Mouse (Mus musculus) 3T3-L1 (cell line): Measurements from ENCODE around the gene Sptan1.
A peak's percentile ranks its signal among the peaks of the same experiment; 100 is the strongest.
"Not testable (repeated sequence)": the region's sequence is repeated elsewhere in the genome, so short reads cannot be mapped to it uniquely, and the experiment has no call there.

Experiments used
- DNase-seq: peaks from one replicate; pipeline ENCODE4 v3.0.0-alpha.2; 2015; ENCODE audit warnings: low read depth, low spot score

The Sptan1 gene

DNA sequence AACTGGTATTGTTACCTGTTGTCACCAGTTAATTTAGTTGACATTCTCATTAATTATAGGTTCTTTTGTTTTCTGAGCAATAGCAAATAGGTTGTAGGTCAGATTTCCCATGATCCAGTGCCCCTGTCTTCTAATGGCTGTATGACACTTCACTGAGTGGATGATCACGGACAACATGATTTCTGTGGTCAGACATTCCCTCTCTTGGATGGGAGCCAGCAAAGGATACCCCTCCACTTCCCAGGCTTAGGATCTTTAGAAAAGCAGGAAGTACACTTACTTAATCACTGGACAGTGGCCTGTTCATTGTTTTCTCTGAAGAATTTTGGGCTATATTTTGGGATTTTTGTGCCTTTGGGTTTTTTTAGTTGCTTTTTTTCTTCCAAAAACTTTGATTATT lies 43.7 kb downstream of the Sptan1 start:
- DNase-seq = no peak

DNA sequence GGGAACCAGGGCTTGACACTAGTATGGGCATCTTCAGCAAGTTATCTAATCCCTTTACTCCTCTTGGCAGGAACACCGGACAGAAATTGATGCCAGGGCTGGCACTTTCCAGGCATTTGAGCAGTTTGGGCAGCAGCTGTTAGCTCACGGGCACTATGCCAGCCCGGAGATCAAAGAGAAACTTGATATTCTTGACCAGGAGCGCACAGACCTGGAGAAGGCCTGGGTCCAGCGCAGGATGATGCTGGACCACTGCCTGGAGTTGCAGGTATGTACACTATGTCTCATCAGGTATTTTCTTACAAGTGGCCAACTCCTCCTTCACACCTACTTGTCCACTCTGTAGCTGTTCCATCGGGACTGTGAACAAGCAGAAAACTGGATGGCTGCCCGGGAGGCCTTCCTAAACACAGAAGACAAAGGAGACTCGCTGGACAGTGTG lies 45.5 kb downstream of the Sptan1 start:
- no peak for DNase-seq

DNA sequence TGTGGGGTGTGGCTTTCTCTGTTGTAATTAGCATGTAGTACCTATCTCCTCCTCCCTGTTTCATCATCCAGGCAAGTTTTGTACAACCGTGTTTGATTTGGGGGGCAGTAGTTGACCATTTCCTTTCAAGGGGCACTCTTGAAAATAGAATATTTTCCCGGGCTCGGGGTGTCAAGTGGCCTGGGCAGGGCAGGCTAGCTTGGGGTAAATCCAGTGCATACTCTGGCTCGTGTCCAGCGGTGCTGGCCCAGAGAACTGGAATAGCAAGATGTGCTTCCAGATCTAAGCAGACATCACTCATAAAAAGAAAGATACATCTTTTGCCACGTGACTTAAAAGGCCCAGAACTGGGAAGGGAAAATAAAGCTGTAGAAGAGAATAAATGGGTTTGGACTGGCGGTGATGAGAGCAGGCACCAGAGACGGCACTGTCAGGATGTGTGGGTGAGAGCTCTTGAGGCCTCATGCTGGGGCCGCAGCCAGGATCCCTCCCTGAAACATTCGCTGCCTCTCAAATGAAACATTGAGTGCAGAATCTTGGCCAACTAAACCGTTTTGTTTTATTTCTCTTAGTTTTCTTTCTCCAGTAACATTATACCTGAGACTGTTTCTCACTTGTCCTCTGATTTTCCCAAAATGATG lies 49.1 kb downstream of the Sptan1 start:
- DNase-seq = no peak

DNA sequence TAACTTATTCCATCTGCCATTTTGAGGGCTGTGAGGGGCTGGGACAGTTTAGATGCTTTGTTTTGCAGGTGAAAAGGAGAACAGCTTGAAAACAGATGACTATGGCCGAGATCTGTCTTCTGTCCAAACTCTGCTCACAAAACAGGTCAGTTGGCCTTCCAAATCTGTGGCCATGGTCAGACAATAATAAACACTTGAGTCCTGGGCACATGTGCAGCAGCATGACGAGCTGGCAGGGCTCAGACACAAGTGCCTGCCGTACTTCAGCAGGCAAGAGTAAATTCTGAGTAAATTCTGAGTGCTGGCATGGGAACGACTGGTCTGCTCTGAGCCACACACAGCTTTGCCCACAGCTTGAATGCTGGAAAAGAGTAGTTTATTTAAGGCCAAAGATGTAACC lies 60.1 kb downstream of the Sptan1 start:
- DNase-seq = no peak

DNA sequence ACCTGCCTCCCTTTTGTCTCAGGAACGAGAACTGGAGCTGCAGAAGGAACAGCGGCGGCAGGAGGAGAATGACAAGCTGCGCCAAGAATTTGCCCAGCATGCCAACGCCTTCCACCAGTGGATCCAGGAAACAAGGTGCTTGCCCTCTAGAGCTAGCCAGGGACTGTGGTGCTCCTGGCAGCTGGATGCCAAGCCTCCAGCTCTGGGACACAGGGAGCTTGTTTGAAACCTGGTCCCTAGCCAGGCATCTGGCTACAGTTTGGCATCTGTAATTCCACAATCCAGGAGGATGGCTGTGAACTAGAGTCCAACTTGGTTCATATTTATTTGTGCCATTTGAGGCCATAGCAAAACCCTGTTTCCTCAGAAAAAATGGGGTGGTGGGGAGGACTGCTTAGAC lies 61.6 kb downstream of the Sptan1 start:
- no peak for DNase-seq

DNA sequence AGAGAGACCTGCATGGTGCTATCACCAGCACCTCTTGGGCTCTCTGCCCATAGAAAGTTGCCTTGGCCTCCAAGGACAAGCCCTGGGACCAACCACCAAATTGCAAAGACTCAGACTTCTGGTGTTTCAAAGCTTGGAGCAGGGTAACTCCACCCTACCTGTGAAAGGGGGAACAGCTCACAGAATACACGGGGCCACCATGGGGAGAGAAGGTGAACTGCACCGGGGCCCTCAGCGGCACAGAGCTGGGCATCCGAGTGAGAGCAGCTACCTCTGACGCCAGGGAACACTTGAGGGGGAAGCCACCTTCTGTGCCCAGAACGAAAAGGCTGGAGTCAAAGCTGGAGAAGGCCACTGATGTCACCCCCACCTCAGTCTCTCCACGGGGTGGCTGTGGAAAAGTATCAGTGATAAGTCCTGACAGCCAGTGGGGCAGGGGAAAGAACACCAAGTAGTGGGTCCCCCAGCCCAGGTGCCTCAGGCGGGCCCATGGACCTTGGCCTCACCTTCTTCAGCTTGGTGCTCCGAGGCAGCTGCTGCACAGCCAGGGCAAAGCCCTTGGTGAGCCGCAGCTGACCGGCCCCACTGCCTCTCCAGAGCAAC lies 67.0 kb downstream of the Sptan1 start:
- peak; percentile 36 for DNase-seq

DNA sequence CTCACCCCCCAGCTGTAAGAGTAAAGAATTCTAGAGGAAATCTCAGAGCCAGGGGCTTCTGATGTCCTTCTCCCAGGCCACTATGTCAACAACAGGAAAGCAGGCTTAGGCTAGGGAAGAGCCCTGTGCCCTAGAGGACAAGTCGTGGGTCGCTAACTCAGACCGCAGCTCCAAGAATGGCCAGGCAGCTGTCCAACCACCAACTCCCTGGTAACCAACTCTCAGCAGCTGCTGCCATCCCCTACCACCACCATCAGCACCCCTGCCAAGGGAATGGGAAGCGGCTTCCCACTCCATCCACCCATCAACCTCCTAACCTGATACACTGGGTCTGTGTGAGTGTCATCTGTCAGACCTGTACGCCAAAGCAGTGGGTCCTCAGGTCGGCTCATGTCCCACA lies 67.6 kb downstream of the Sptan1 start:
- DNase-seq = no peak

DNA sequence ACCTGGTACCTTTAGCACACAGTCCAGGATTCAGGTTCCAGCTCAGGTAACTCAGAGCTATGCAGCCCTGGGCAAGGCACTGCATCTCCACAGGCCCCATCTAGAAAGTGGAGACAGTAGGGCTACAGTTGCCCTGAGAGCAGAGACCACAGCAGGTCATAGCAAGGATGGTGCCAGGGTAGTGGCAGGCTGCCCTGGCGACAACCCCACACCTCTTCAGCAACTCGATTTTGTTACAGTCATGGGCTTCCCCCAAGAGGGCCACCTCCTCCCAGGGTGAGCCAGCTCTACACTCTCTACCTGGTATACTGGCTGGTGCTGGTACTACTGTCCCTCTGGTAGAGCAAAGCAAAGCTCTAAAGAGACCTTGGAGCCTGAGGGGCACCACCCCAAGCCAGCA lies 72.4 kb downstream of the Sptan1 start:
- DNase-seq = no peak

DNA sequence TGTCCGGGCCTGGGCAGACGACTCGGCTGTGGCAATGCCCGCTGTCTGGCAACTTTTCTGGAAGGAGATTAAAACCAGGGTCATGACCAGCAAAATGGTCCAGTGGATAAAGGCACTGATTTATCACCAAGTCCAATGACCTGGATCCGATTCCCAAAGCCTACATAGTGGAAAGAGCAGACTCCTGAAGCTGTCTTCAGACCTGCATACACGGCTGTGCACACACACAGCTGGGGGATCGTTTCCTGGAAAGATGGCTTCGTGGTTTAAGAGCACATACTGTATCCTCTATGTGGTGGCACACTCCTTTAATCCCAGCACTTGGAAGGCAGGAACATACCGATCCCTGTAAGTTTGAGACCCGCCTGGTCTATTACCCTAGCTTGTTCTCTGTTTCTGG lies 73.0 kb downstream of the Sptan1 start:
- DNase-seq = no peak

DNA sequence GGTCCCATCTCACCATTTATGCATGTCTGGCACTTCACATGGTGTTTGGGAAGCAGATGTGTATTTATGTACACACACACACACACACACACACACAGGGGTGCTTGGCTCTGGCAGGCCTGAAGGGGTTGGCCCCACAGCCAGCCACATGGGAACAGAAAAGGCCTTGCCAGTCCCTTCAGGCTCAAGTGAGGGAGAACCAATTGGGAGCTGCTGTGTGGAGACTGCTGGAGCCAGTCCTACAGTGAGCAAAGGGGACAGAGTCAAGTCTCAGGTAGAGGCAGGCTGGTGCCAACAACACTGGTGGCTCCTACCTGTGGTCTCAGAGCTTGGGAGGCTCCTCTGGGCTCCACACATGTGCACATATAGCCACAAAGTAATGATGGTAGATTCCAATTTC lies 74.3 kb downstream of the Sptan1 start:
- no peak for DNase-seq

DNA sequence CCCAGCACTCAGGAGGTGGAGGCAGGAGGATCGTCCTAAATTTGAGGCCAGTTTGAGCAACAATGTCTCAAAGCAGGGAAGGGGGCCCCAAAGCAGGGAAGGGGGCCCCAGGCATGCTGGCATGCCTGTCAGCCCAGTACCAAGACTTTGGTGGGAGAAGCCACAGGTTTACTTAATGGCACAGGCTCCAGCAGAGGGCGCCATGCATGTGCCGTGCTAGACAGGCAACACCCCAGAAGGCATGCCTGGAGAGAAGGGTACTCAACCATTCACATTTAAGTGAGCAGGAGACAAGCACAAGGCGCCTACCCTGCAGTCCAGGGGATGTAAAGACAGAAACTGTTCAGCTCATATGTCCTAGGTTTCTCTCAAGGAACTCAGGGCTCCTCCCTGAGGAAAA lies 77.1 kb downstream of the Sptan1 start:
- peak; percentile 88 for DNase-seq

DNA sequence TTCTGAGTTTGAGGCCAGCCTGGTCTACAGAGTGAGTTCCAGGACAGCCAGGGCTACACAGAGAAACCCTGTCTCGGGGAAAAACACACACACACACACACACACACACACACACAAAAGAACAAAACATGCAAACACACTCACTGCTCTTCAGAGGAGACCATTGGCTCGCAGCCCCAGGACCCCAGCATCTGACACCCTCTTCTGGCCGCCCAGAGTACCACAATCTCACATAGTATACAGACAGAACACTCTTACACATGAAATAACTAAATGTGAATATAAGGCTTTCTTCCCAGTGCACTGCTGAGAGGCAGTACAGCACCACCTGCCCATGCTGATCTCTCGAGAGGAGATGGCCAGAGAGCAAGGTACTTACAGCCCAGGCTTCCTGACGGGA lies 79.2 kb downstream of the Sptan1 start:
- DNase-seq = no peak

DNA sequence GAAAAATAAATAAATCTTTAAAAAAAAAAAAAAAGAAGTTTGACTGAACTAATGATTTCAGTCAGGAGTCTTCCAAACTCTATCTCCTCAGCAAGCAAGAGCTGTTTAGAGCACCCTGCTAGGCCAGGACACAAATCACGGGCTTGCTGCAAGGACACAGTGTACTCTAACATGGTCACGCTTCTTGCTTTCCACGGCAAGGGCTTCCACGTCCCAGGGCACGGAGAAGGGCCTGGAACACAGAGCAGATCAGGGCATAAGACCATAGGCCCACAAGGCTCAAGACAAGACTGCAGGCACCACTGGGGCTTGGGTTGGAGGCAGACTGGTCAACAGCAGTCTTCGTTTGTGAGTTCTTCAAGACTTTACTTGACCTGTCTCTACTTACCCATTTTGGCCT lies 81.8 kb downstream of the Sptan1 start:
- no peak for DNase-seq

DNA sequence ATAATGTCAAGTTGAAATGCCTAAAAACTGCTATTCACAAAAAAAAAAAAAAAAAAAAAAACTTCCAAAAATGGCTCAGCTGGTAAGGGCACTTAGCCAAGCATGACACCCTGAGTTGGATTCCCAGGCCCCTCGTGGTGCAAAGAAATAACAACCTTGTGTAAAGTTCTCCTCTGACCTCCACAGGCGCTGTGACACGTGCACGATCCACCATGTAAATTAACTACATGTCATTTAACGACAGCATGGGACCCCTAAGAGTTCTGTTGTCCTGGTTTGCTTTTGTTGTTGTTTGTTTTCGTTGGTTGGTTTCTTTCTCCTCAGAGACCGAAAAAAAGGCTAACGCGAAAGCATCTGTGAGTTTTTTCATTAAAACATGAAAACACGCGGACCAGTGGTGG lies 82.7 kb downstream of the Sptan1 start:
- DNase-seq = no peak

DNA sequence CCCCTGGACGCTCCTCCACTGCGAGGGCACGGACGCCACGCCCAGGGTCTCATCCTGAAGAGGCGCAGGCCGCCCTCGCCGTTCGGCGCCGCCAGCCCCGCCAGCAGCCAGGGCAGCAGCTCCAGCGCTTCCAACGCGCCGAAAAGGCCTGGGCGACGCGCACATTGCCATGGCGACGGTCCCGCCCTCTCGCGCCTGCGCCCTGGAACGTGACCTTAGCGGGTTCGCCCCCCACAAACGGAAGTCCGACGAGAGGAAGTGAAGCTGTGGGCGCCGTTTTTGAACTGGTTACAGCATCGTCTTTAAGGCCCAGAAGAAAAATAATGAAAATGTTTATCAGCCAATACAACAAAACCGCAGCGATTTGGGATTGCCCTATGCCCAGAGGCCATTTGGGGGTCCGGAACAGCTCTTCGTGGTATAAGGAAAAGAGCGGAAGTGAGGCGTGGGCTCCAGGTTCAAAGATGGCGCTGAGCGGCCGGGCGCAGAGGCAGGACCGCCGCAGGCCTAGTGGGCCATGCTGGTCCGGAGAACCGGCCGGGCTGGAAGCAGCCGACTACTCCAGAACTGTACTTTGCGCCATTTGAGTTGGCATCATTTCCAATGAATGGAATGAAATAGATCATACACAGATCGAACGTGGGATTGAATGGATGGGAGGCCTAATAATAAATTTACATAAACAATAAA lies 83.5 kb downstream of the Sptan1 start, which contains the start of gene Wdr34:
TSS of gene Wdr34 (minus strand) at position 183 of the 690 bp plus-strand sequence.
- DNase-seq = peak; percentile 93

DNA sequence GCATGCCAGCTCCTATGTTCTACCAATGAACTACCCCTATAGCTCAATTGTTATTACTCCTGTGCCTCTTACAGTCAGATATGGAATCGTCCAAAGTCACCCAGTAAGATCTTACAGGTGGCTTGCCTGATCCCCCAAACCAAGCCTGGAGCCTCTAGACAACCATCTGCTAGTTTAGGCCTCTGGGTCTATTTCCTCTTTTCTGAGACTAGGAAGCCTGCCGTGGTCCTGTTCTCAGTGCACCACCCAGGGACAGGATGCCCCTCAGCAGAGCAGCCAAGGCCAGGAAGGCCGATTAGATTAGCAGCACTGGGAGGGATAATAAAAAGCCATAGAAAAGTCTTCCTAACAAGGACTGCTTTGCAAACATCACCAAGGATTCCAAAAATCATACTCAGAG lies 84.5 kb downstream of the Sptan1 start:
- no peak for DNase-seq

DNA sequence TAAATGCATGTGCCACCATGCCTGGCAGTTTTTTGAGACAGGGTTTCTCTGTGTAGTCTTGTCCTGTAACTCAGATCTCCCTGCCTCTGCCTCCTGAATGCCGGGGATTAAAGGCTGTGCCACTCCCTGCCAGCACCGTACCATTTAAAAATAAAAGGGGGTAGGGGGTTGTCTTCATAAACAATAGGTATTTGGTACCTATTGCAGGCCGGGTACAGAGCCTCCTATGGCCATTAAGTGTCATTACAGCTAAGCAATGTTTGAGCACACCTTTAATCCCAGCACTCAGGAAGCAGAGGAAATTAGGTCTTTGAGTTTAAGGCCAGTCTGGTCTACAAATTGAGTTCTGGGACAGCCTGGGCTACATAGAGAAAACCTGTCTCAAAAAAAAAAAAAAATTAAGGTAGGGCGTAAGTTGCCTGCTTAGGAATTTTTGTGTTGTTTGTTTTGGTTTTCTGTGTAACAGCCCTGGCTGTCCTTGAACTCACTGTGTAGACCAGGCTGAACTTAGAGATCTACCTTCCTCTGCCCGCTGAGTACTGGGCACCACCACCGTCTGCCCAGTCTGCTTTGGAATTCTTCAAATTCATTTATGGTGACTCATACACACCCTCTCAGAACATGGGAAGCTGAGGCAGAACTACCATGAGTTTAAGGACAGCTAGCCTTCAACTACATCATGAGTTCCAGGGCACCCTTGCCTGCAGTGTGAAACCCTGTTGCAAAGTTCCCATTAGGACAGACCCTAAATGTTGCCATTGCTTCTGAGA lies 86.8 kb downstream of the Sptan1 start:
- DNase-seq = peak; percentile 57

DNA sequence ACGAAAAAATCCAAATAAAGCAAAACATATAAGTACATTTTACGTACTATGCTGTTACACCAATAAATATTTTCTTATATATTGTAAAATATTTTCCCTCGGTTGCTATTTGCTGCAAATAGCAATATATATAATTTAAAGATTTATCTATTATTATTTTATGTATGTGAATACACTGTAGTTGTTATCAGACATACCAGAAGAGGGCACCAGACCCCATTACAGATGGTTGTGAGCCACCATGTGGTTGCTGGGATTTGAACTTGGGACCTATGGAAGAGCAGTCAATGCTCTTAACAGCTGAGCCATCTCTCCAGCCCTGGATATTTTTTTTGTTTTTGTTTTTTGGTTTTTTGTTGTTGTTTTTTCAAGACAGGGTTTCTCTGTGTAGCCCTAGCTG lies 90.0 kb downstream of the Sptan1 start:
- DNase-seq = not testable (repeated sequence)

DNA sequence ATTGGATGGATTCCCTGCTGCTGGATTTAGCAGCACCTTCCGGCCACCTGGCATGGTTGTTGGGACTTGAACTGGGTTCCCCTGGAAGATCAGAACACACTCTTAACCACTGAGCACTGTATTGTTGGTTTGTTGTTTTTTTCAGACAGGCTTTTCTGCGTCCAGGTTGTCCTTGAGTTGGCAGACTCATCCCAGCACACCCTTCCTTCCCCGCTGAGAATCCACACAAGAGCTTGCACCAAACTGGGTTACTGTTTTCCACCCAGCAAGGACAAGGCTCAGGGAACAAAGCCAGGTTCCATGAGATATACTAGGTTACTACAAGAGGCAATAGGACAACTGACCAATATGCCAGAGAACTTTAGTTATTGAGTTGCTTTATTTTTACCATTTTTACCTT lies 91.4 kb downstream of the Sptan1 start:
- no peak for DNase-seq

DNA sequence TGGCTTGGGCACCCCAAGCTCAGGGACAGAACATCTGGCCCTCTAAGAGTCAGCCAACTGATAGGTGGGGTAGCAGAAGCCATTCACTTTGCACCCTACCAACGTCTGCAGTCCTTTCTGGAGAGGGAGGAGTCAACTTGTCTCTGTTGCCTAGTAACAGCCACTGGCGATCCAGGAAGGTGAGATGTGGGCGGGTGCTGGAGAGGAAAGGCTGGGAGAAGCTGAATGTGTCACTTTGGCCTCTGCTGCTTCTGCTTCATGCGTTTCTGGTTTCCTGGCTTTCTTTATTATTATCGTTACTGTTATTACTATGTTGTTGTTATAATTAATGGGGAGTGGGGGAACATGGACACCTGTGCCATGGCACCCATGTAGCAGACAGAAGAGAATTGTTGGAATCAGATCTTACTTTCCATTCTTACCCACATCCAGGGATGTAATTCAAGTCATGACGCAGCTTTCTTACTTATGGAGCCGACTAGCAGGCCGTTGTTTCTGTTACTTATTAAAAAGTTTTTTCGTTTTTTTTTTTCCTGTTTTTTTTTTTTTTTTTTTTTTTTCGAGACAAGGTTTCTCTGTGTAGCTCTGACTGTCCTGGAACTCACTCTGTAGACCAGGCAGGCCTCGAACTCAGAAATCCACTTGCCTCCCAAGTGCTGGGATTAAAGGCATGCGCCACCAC lies 92.0 kb downstream of the Sptan1 start, which contains the start of gene Set:
TSS of gene Set (plus strand) at position 156 of the 682 bp plus-strand sequence.
- no peak for DNase-seq

DNA sequence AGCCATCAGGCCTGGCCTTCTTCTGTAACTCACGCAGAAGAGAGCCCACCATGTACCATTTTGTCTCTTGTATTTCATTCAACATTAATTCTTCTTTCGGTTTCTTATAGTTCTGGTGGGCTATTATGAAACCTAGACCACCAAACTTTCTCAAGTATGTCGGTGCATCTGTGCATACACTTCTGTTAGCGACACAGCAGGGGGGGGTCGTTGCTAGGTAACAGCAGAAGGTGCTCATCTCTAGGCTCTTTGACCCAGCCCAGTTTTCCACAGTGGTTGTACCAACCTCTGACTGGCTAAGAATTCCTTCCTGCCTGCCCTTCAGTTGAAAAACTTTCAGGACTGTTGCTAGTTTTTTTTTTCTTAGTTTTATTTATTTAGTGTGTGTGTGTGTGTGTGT lies 93.1 kb downstream of the Sptan1 start:
- DNase-seq = no peak
